Mouse (Mus musculus) CD4-positive, CD25-positive, alpha-beta regulatory T cell, adult 2 months (primary cell): ENCODE measurements at regions not wholly inside any gene's neighbourhood (a gene's known extent, or its start where the extent isn't known, plus 50 kb on each side); places are given as distances from the start of the nearest gene placed in this dataset.
A peak's percentile ranks its signal among the peaks of the same experiment; 100 is the strongest.

Experiments used
- DNase-seq: peaks from one replicate; pipeline ENCODE4 v3.0.0-alpha.2; 2012; ENCODE audit warnings: low read depth, low spot score

DNA sequence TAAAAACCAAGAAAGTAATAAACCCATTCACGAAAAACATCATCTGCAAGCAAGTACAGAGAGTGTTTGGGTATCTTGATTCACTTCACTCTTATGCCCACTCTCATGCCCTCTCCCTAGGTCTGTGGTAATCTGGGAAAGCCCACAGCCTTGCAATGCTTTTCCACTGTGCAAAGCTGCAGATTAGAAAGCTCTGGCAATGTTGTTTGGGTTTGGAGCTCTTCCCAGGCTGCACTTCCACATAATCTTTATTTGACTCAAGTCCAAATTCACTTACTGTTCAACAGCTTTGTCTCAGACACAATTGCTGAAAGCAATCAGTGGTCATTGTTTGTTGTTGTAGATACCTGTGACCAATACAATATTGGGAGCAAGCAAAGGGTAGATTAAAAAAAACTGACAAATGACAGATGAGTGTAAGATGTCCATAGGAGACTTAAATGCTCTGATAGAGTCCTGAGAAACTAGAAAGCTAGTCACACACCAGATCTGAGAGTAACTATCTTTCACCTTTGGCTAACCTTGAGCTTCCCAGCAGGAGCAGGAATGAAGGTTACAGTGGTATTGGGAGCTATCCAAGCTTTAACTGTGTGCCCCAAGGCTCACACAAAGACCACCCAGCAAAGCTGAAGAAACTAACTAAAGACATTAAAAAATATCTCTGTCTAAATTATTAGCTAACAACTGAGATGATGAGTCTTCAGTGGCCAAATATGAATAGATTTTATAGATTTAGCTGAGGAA lies 325.7 kb upstream of the Klf12 start:
- DNase-seq, result no peak

DNA sequence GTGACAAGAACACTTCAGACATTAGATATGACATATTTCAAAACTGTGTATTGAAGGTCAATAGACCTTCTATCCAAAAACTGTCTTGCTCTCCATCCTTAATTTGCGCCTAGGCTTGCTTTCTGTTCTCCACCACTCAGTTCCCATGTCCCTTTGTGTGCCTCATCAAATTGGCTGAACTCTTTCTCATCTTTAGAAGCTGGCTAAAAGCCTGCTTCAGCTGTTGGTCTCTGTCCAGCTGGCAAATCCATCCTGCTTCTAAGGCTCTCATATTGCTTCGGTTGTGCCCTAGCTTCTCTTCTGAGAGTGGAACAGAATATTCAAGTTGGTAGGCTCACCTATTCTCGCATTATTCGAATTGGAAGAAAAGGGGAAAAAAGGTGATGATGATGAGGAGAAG lies 322.6 kb upstream of the Klf12 start:
- no peak for DNase-seq

DNA sequence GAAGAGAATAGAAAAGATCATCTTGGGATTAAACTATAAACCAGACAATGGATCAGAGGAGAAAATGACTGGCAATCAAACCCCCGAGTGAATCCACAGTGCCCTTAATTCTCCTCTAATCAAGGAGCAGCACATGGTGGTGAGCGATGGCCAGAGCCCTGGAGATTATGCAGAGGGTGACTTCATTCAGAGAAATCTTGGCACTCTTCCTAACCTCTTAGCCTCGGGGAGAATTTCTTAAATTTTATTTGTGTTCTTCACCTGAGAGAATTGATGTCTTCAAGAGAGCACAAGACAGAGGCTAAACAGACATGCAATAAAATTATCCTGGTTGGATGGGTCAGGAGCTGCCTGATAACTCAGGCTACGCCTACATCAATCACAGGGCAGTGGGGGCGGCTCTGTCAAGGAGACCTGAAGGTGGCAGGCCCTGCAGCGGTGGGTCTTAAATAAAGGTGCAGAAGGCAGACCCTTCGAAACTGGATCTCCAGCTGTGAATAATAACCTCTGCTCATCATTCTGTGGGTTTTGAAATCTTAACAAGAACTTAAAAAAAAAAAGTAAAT lies 316.5 kb upstream of the Klf12 start:
- DNase-seq, result no peak

DNA sequence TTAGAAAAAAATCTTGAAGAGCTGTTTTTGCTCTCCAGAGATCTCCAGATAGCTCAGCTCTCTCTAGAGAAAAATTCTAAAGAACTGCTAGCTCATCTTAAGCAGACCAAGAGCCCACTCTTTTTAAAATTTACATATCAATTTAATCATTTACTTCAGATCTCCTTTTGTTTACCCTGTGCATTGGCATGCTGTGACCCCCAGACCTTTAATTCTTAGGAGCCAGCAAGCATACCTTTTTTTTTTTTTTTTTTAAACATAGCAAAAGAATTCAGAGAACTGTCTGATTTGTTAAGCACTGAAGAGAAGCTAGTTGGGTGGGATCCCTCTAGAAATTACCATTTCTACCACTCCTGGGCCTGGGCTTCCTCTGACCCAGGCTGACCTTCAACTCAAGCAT lies 285.5 kb upstream of the Klf12 start:
- DNase-seq, result no peak

DNA sequence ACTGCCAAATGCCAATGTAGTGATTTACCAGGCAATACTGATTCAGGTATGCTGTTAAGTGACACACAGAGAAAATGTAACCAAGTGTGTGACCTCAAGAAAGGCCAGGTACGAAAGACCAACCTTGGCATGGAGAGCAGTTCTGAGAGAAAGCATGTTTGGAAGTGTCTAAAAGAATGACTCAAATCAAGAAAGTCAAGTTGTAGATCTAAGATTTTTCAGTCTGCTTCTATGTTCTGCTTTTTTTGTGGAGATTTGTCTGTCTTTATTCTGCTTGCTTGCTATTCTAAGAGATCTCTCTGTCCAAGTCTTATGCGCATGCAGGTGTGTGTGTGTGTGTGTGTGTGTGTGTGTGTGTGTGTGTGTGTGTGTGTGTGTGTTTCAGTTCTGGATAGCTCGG lies 277.4 kb upstream of the Klf12 start:
- no peak for DNase-seq

DNA sequence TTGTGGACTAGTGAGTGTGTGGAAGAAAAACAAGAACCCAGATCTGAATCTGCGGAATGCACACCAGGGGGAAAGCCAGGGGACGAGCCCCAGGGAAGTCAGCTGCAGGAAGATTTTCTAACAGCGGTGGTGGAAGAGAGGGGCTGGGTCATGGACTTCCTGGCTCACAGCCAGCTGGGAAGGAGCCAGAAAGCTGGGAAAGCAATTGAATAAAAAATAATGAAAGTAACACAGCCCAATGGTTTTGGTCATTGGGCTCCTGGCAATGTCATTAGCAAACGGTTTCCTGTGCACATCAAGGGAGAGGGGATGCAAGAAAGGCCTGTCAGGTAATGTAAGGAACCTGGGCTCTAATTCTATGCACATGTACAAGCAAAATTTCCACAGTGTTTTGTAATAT lies 273.9 kb upstream of the Klf12 start:
- no peak for DNase-seq

DNA sequence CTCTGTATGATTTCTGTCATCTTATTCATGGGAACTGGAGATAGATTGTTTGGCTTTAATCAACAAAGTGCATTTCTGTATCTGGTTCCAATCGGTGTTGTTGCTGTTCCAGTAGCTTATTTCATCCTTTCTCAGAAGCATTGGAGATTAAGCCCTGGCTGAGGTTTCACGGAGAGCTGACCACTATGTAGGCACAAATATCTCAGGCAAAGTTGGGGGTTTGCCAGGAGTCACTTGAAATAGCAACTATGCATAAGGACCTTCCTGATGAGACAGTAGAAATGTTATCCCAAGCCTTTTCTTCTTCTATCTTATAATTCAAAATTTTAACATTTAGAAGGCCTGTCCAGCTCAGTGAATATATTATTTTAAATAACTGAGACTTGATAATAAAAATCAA lies 268.0 kb upstream of the Klf12 start:
- DNase-seq, result no peak

DNA sequence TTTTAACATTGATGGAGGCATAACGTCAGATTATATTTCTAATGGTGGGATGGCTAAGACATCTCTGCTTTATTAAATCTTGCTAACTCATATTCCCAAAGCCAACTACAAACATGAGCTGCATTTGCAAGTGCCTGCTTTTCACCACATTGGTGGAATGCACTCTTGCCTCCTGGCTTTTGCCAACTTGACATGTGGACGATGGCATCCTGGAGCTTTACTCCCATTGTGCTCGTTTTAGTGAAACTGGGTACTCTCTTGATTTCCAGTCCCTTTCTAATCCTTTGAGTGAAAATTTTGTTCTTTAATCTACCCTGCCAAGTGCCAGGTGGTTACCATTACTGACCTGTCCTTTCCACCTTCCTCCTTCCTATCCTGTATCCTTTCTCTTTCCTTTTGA lies 265.8 kb upstream of the Klf12 start:
- no peak for DNase-seq

DNA sequence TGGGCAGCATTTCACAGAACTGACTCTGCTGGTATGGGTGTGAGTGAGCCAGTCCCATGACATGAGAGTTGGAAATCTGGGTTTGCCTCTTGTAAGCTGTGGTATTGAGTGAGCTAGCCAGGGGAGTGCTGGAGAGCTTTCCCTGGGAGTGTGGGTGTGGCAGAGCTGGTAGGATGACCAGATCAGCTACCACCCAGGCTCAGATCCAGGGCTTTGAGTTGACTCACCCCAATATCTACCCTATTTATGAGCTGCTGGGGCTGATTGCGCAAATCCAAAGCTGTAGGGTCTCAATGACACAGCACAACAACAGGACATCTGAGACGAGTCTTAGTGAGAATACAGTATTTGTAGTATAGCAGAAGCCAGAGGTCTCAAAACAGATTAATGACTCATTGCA lies 245.7 kb upstream of the Klf12 start:
- no peak for DNase-seq

DNA sequence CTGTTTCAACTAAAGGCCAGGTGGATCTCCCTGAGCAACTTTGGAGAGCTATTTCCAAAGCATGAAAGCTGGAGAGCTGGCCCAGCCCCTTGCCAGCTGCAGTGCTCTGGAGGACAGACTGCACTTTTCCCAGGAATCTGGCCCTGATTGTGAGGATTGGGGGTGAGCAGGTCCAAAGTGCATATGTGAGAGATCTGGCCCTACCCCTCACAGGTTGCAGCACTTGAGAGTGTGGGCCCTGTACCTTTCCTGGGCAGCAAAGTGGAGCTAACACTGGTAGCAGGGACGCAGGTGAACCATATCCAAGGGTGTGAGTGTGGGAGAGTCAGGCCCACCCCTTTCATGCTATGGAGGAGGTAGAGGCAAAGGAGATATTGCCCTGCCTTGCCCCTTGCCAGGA lies 245.3 kb upstream of the Klf12 start:
- DNase-seq, result no peak

DNA sequence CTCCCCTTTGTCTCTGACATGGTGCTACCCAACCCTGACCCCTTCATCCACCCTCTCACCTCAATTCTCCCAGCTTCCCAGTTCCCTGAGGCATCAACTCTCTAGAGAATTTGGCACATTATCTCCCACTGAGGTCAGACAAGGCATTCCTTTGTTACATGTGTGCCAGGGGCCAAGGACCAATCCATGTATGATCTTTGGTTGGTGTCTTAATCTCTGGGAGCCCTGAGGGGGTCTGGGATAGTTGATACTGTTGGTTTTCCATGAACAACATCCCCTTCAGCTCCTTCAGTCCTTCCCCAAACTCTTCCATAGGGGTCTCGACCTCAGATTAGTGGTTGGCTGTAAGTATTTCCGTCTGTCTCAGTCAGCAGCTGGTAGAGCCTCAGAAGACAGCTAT lies 224.9 kb upstream of the Klf12 start:
- no peak for DNase-seq

DNA sequence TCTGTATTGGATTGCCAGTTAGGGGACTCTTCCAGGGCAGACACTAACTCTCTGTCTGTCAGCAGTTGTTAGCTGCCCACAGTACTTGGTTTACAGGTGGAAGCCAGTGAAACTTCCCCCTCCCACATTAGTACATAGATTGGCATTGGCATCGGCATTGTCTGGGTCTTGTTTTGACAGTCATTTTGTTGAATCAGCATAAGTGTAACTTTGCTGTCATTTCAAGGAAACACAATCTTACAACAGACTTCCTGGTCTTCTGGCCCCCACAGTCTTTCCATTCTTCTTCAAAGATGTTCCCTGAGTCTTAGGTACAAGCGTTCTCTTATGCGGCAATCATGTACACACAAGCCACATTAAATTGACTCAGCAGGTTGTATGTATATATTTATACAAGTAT lies 223.6 kb upstream of the Klf12 start:
- DNase-seq, result no peak

DNA sequence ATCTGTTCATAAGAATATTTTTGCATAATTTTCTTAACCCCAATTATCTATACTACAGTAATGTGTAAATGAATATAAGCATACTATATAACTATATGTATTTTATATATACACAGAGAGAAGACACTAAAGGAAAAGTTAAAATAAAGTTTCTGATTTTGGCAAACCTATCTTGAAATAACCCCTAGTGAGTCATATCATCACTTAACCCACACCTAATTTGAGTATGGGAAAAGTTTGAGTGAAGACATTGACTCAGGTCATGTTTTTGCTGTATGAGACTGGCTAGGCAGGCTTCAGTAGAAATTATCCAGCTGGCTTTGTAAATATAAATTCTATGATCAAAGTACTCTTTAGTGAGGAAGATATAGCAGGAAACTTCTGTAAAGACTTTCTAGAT lies 223.1 kb upstream of the Klf12 start:
- no peak for DNase-seq

DNA sequence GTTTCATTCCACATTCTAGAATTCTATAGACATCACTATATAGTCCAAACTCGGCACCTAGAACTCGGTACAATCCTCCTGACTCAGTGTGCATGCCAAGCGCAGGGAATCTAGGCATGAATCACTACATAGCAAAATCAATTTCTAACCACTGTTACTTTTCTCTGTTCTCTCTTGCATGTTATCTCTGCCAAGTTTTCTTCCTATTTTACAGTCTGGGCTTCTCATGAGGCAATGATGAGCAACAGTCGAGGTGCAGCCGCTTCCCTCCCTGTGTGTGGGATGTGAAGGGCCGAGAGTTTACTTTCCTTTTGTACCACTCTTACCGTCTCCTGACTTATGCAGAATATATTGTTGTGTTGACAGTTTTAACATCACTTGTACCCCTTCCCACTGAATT lies 204.4 kb upstream of the Klf12 start:
- DNase-seq, result no peak

DNA sequence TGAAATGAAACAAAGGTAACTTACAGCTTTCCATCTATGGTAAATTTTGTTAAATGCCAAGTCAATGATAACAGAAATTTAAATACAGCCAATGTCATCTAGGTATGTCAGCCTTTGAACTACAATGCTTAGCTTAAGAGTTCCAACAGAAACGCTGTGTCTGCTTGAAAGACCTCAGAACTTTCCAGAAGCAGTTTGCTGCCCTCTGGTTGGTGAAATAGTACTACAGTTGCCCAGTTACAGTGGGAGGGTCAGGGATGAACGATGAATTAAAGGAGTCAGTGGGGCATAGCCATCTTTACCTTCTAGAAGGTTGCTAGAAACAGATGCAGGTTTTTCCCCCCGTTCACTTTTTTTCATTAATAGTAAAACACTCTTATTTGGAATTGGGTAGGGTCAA lies 201.0 kb upstream of the Klf12 start:
- DNase-seq, result peak; percentile 31

DNA sequence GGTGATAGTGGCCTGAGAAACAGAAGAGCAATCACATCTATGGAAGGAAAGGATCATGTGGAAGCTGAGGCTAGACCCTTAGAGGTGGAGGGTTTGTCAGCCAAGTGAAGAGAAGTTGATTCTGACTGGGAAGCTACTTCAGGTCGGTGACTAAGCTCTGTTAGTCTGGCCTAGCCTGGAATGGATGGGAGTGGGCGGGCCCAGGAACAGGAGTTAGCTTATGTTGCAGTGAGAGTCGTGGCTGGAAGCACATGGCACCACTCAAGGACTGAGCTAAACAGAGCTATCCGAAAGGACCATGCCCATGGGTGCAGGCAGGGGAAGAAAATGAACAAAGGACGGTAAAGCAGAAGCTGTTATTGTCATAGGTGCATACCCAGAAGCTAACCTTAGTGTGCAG lies 199.6 kb upstream of the Klf12 start:
- no peak for DNase-seq

DNA sequence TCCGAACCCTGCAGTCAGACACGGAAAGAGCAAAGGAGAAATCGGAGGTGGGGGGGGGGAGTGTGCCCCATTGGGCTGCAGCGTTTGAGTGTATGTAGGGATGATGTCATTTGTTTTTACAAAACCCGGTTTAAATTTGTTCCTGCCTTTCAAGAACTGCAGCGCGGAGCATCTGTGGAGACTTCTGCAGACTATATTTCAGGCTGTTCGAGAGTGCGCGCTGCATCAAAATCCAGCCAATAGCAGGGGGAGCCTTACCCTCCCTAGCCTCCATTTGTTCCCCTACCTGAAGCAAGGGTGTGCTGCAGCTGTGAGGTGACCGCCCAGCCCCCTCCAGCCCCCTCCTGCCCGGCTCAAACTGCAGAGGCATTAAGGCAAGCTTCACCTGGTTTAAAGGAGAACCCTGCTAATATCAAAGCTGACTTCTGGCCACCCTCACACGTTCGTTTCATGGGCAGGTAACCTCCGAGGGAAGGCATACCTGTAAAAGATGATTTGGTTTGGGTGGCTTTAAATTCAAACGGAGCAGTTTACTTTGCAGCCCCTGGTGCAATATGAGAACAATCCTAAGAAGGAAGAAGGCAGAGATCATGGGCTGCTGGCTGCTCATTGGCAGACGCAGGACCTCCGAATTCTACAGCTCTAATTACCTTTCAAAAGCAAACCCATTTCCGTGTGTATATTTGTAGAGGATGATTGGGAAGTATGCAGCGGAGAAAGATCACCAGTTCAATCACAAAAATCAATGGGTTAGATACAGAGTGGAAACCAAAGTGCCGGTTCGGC lies 193.3 kb upstream of the Klf12 start:
- no peak for DNase-seq

DNA sequence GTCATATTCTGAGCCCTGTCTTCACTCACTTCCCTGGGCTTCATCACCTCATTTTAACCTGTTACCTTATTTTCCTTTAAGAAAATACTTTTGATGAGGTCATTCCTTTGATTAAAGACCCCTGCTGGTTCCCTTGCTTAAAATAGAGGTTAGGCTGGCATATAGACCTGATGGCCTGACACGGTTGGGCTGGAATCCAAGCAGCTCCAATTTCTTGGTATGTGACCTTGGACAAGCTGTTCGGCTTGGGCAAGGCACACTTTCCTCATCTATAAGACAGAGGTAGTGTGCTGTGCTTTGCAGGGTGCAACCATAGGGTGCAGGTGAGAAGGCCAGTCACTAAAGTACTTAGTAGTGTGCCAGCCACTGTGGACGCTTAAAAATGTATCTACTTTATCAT lies 183.8 kb upstream of the Klf12 start:
- DNase-seq, result no peak

DNA sequence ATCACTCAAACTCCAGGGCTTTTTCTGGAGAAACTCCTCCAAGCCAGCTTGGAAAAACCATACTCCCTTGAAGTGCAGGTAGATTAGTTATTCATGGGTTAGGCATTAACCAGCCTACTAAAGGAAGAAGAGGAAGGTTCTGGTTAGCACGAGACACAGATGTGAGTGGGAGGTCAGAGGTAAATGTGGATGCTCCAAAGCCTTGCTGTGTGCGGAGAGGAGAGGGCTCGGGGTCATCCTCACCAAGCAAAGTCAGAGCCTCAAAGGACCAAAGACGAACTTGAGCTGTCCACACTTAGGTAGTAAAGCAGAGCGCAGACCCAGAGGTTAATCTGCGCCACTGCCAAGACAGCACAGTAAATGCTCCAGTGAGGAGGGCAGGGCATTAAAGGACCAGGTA lies 177.8 kb upstream of the Klf12 start:
- no peak for DNase-seq

DNA sequence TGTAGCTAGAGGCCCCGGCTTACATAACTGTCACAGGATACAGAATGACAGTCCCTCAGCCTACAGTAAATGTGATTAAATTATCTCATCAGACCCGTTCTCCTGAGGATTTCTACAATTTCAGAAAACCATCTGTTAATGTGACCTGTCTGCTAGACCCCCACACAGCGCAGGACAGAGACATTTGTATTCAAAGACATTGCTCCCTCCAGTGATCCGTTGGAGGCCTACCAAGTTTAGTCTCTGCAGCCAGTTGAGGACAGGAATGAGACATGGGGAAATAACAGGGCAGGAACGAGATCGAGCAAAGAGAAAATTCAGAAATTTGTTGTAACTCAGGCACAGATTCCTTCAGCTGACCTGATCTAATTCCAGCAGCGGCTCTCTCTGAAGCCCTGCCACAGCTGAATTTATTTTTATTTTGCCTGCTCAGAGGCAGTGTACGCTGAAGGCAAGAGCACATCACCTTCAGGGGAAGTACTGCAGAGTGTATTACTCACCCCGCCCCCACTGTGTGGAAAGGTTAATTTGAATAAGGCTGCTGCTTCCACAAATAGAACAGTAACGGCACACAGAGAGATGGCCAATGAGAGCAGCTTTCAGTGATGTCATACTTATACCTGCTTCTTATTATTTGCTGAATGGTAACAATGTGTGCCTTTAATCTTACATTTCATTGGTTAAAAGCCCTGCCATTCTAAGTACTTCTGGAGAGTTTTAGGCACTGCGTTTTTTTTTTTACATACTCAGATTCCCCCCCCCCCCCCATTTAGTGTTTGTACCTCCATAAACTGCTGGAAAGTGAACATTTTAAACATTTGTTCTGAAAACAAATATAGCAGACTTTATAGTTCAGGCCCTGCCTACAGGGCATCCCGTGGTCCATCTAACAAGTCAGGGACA lies 176.9 kb upstream of the Klf12 start:
- peak; percentile 81 for DNase-seq

DNA sequence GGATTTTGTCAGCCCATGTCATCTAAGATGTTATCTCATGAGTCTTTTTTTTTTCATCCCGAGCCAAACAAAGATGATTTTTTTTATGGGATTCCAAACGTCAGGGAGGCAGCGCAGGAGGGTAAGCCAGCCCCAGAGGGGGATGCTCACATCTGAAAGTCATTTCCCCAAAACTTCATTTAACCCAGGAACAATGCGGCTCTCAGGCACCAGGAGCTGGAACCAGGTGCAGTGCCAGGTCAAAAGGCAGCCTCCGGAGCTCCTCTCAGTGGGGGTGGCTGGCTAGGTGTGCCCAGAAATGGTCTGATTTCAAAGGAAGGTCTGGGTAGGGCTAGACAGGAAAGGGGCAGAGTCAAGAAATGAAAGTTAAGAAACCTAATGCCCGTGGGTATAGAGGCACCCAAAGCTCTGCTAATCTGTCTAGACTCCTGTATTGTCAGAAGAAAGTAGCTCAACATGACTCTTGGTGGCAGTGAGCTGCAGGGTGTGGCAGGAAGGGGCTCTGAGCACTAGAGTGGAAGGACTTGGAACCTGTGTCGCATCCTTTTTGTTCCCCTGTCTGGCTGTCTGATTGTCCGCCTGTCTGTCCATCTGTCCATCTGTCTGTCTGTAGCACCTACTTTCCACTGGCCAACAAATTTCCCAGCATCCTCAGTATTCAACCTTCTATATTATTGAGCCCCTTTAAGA lies 175.3 kb upstream of the Klf12 start:
- DNase-seq, result peak; percentile 40
